Mouse (Mus musculus) left cerebral cortex, postnatal 10 days (tissue): ENCODE results near the gene 9530068E07Rik. TPM values are rescaled to one million over a fixed set of nuclear protein-coding genes. Genes with fewer than 3 reads are reported as not detected.

Experiments
- total RNA-seq, 2 experiments: library from RNA; stranded (reverse); gene quantifications; 2 replicates each; pipeline ENCODE4 v1.2.3; 2021

9530068E07Rik gene
- total RNA-seq, 2 experiments from 2014 or later: 72.4 to 74.2 TPM

Other genes starting within 250 kb of the 9530068E07Rik start
- not detected for gene Olfr1371, start 182.4 kb upstream of the 9530068E07Rik start, total RNA-seq
- 100 to 1,000 TPM; 499 to 514 TPM for gene Skp1a, start 164.4 kb upstream of the 9530068E07Rik start, total RNA-seq
- gene Tcf7, start 113.4 kb upstream of the 9530068E07Rik start, total RNA-seq: 1 to 10 TPM; 6.0 to 6.7 TPM
- 100 to 1,000 TPM; 588 to 615 TPM for gene Vdac1, start 35.6 kb upstream of the 9530068E07Rik start, total RNA-seq